Mouse (Mus musculus) large intestine, adult 2 months (tissue): ENCODE data around the gene Atf2. TPM values are rescaled to one million over a fixed set of nuclear protein-coding genes. Genes with fewer than 3 reads are reported as not detected.
"Not testable (repeated sequence)": the region's sequence is repeated elsewhere in the genome, so short reads cannot be mapped to it uniquely, and the experiment has no call there.

Experiments
- DNase-seq: peaks from one replicate; pipeline ENCODE4 v3.0.0-alpha.2; 2012; ENCODE audit warnings: low read depth, low spot score
- WGBS: fragments of 180-500 bp; shearing (Covaris S2); methylation state at CpG from one replicate; pipeline ENCODE4 v1.1.7; 2018; 5-methylcytosine and 5-hydroxymethylcytosine counted together
- polyA plus RNA-seq: library from polyadenylated mRNA; depleted of rRNA; stranded (reverse); fragments of >200 nt; gene quantifications from 2 replicates; pipeline ENCODE4 v1.2.3, GENCODE M21; 2012; rRNA removed

The Atf2 gene
- polyA plus RNA-seq: 7.3 and 10.4 TPM in 2 replicates

DNA sequence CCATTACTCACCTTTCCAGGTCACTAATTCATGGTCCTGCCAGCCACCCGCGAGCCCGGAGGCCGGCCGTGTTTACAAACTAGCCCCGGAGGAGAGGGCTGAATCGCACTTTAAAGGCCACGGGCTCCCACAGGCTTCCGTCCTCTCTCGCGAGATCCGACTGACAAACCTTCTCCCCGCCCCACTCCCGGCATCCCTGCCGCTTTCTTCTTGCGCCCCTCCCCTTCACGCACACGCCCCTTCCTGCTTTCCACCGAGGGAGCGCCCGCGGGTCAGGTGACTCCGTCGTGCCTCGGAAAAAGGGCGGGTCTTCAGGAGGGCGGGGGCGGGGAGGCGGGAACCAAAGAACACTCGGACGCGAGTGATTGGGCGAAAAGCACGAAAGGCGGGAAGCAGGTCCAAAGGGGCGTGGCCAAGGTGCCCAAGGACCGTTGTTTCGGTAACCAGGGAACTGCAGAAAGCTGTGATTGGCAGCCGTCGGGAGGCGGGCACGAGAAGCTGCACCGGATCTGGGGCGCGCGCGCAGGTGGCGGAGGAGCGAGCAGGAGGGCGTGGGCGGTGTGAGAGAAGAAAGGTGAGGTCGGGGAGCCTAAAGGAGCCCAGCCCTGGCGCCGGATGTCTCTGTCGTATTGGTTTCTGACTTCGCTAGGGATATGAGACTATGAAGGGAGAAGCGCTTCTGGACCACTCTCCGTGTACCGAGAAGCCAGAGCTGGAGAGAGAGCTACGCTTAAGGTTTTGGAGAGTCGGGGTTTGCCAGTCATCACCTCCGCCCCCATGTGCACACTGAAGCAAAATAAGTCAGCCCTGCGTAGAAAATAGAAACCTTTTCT lies at the start of gene Atf2:
Gene Atf2, minus strand, starts transcription at position 176 of the 833 bp plus-strand sequence.
- under 1% methylated on average over 63 of the region's 63 CpGs for WGBS

DNA sequence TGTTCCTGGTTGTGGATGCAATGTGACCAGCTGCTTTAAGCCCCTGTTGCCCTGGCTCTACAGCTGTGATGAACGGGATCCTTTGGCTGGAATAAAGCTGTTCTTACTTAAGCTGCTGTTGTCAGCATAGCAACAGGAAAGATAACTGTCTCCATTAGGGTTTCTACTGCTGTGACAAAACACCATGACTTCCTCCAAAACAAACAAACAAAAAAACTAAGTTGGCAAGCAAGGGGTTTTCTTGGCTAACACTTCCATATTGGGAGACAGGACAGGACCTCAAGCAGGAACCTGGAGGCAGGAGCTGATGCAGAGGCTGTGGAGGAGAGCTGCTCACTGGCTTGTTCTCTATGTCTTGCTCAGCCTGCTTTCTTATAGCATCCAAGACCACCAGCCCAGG lies 48.8 kb upstream of the Atf2 start:
- DNase-seq: no peak
- WGBS: 72% methylated on average over 1 of the region's 1 CpGs

More for the DNA sequence above, at the start of gene Atf2:
- peak; percentile 99 for DNase-seq

DNA sequence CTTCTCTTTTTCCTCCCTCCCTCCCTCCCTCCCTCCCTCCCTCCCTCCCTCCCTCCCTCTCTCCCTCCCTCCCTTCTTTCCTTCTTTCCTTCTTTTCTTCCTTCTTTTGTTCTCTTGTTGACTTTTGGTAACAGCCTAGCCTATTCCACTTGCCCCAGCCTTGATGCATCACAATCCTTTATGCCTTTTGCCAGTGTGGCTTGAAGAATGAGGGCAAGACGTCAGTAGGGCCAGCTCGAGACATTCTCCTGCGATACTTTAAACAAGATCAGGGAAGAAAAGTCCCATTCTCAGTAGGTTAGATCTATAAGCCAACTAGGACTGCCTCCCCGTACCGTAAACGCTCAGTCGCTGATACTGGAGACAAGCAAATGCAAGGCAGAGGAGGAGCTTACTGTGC lies 48.0 kb upstream of the Atf2 start:
- WGBS: 82% methylated on average over 7 of the region's 7 CpGs
- no peak for DNase-seq

DNA sequence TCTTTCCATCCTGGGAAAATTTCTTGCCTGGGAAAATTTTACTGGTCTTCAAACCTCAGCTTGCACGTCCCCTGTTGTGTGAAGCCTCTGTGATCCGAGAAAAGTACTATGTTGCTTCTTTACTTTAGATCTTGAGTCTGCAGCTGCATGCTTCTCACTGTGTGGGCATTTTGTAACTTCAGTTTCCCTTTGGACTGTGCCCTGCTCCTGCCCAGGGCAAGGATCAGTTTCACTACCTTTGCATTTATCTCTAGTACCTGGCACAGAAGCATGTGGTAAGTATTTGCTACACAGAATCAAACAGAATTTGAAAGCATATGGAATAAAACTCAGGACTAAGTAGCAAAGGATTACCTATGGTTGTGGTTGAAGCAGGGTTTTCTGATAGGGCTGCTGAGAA lies 46.5 kb upstream of the Atf2 start:
- WGBS: 64% methylated on average over 2 of the region's 2 CpGs
- no peak for DNase-seq

DNA sequence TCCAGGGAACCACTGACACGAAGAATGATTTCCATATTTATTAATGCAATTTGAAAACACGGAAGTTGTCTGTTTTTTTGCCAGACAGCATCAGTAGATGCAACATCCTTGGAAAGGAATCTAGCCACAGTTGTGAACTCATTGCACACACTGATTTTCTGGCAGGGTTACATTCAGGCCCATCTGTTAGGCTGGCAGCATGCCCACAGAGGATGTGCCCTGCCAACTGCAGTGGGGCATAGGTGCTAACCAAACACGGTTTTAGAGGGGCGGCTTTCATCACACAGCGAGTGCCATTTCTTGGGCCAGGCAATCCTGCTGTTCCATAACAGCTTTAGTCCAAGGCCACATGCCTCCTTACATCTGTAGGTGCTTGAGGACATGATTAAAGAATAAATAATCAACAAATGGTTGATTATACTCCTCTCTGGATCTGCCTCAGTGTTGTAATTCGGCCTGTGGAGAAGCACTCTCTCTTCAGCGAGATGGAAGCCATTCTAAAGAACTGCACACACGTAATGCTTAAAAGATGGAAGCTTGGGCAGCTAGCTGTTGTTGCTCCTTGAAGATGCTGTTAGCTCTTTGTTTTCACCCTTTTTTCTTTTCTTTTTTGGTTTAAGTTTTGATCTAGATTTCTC lies 40.4 kb upstream of the Atf2 start:
- WGBS: 64% methylated on average over 8 of the region's 8 CpGs
- no peak for DNase-seq

DNA sequence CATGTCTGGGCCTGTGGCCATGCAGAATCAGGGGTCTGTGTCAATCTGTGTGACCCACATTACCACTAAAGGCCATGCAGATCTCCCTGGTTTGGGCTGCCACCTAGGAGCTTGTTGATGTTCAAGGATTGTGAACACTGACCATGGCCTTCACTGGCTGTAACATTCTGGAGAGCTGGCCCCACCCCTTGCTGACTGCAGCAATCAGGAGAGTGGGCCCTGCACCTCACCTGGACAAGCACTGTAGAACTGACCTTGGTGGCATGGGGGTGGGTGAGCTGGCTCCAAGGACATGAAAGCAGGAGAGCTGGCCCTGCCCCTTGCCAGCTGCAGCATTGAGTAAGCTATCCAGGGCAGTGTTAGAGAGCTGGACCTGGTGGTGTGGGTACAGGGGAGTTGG lies 35.3 kb upstream of the Atf2 start:
- DNase-seq: no peak

DNA sequence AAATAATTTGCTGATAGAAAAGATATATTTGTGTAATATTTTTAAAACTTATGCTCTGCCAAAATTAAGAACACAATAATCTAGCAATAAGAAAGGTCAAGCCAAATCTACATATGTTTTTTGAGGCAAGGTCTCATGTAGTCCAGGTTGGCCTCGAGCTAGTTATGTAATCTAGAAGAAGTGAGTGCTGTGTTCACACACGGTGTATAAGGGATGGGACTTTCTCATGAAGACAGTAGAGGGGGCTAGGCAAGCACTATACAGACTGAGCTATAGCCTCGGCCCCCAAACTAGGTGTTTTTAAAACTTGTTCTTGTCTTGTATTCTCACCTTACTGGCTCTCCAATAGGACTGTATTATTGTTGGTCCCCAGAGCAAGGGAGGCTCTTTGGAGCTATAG lies 33.1 kb upstream of the Atf2 start:
- WGBS: 61% methylated on average over 3 of the region's 3 CpGs
- no peak for DNase-seq

DNA sequence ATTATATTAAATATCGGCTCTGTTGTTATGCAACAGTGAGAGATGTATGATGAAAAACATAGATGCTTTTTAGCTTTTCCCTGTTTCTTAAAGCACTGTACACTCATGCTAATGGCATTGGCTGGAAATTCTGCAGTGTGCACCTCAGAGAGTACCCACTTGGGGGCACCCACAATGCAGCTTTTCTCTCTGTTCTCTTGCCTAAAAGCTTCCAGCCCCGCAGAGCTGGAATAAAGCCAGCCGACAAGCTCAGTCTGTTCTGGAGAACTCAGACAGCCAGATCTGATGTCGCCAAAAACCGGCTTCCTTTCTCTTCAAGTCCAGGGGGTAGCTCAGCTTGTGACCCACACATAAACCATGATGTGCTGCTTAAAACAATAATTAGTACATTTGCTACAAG lies 32.6 kb upstream of the Atf2 start:
- WGBS: 17% methylated on average over 5 of the region's 5 CpGs
- DNase-seq: no peak

DNA sequence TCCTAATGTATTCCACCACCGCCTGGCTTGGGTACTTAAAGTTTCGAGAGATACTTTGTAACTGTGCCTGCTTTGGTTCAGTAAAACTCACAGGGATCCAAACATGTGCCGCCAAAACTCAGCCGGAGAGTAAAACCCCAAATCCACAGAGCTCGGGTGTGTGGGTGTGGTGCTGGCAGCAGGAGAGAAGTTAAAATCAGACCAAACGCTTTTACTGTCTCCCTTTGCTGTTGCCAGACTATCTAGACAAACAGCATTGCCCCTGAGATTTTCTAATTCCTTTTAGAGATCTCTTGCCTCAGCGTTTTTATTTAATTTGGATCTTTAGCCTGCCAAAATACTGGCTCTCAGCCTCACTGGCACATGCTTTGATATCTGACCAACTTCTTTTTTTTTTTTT lies 27.2 kb upstream of the Atf2 start:
- 58% methylated on average over 7 of the region's 7 CpGs for WGBS

DNA sequence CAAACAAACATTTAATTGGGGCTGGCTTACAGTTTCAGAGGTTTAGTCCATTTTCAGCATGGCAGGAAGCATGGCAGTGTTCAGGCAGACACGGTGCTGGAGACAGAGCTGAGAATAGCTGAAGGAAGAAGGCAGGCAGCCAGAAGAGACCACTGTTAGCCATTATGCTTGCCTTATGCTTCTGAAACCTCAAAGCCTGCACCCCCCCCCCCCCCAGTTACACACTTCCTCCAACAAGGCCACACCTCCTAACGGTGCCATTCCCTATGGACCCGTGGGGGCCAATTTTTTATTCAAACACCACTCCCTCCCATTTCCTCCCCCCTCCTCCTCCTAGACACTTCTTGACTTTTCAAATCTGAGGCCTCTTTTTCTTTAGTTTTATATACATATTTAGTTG lies 19.8 kb upstream of the Atf2 start:
- 41% methylated on average over 3 of the region's 3 CpGs for WGBS
- no peak for DNase-seq

More for the DNA sequence above, 27.2 kb upstream of the Atf2 start:
- no peak for DNase-seq

DNA sequence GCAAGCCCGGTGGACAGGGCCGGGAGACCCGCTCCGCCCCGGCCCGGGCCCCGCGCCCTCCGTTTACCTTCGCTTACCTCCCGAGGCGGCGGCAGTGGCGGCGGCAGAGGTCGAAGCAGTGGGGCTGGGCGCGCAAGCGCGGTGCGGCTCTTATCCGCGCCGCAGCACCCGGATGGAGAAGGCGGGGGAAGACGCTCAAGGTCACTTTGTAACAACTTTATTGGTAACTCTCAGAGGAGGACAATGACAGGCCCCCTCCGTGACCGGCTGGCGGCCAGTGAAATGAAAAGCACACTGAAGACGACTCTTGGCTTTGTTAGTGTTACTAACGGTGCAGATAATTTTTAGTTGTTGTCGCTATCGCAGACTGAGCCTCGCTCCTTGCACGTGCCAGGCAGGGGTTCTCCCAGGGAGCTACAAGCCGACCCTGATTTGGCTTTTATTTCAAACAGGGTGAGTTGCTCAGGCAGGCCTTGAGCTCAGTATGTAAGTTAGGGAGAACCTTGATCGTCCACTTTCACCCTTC lies 18.8 kb upstream of the Atf2 start, which contains the start of gene Atp5g3:
Gene Atp5g3, minus strand, starts transcription at position 152 of the 526 bp plus-strand sequence.
- WGBS: 1% methylated on average over 38 of the region's 38 CpGs
- DNase-seq: peak; percentile 78

DNA sequence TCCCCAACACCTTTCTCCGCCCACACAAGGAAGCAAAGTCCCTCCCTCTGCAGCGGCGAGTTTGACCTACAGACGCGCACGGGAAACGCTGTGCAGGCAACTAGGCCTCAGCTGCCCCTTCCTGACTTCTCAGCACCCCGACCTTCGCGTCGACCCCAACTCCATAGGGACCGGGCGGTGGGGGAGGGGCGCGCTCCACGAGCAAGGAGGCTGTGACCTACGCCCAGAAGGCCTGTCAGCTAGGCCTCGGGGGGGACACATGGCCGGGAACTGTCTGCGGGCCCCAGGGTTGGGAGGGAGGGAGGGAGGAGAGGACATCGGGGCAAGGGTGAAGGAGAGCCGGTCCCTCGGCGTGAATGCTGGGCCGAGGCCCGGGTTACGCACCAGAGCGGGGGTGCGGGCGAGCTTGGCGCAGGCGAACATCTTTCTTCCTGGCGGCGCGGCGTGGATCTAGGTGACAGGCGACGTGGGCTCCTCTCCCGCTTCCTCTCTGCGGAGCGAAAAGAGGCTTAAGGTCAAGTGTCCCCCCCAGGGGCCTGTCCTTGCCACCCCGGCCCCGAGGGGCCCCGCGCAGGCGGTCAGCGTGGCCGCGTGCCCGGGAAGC lies 18.2 kb upstream of the Atf2 start:
- 1% methylated on average over 50 of the region's 50 CpGs for WGBS
- no peak for DNase-seq

DNA sequence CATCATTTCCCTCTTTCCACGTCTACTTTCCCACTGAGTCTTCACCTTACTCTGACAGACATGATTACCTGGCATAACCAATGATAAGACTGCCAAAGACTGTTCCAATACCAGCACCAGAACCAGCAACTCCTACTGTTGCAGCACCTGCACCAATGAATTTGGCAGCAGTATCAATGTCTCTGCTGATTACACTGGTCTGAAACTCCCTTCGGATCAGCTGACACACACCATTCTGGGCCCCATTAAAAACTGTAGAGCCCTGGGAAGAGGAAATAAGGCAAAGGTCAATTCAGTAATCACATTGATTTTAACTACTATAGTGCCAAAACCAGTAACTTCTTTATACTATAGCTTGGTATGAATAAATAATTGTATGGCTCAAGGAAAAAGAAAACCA lies 16.7 kb upstream of the Atf2 start:
- 42% methylated on average over 2 of the region's 2 CpGs for WGBS
- DNase-seq: no peak

DNA sequence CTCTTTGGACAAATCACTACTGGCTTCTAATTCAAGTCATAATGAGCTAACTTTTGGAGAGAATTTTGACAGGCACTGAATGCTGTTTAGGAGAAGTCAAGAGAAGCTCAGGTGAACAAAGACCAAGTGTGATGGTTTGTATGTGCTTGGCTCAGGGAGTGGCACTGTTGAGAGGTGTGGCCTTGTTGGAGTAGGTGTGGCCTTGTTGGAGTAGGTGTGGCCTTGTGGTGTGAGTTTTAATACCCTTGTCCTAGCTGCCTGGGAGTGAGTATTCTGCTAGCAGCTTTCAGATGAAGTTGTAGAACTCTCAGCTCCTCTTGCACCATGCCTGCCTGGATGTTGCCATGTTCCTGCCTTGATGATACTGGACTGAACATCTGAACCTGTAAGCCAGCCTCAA lies 12.2 kb upstream of the Atf2 start:
- DNase-seq: not testable (repeated sequence)

DNA sequence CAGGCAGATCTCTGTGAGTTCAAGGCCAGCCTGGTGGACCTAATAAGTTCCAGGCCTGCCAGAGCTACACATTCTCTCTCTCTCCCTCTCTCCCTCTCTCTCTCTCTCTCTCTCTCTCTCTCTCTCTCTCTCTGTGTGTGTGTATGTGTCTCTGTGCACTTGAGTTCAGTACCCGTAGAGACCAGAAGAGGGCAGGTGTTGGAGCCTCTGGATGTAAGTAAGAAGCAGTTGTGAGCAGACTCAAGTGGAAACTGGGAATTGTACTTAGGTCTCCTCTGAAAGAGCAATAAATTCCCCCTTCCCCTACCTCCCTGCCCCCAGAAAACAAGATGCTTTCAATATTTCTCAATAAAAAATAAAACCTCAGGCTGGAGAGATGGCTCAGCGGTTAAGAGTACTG lies 11.1 kb upstream of the Atf2 start:
- 100% methylated on average over 2 of the region's 2 CpGs for WGBS
- DNase-seq: no peak

DNA sequence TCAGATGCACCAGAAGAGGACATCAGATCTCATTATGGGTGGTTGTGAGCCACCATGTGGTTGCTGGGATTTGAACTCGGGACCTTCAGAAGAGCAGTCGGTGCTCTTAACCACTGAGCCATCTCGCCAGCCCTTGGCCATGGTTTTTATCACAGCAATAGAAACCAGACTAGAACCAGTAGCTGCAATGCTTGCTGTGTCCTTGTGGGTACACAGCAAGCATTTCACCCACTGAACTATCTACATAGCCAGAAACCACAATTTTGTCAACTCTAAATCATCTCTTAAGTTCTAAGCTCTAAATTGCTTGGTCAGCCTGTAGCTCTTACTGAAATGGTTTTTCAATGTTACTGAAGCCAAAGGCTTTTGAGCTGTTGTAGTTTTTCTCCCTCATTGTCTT lies 9.9 kb upstream of the Atf2 start:
- WGBS: 95% methylated on average over 3 of the region's 3 CpGs

DNA sequence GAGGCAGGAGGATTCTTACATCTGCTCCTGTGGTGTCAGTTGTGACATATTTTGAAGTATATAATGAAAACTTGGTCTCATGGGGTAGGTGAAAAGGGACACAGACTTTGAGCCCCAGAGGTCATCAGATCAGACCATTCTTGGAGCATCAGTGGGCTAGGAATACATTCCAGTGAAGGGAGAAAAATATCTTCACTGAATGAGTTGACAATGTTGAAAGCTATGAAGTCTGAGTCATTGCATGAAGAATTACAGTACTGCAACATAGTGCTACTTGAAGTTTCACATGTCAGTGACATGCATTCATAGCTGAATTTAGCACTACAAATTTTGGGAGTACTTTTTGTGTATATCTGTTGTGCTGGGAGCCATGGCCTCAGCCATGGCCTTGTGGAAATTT lies 8.7 kb upstream of the Atf2 start:
- no peak for DNase-seq

More for the DNA sequence above, 9.9 kb upstream of the Atf2 start:
- not testable (repeated sequence) for DNase-seq

DNA sequence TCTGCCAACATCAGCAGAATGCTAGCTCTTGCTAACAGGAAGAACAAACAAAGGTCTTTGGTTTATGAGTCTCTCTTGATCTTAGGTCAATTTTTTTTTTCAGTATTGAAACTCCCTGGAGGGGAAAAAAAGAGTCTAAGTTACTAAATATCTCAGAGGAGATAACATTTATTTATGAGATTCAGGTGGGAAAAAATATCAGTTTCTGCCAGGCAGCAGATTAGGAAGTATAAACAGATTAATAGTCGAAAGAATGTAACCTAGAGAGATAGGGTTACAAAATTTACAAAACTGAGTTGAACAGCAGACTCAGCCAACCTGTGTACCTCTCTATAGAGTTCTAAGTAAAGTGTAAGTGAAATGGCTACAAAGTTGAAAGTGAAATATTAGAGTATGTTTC lies 7.9 kb upstream of the Atf2 start:
- 47% methylated on average over 1 of the region's 1 CpGs for WGBS
- DNase-seq: no peak

DNA sequence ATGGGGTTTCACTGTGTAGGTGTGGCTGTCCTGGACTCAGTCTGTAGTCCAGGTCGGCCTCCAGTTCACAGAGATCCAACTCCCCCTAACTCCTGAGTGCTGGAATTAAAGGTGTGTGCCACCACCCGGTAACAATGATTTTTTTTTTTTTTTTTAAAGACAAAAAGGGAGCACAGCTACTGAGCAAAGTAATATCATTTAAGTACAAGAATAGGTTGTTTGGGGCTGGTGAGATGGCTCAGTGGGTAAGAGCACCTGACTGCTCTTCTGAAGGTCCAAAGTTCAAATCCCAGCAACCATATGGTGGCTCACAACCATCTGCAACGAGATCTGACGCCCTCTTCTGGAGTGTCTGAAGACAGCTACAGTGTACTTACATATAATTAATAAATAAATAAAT lies 4.5 kb upstream of the Atf2 start:
- not testable (repeated sequence) for DNase-seq
- 74% methylated on average over 4 of the region's 4 CpGs for WGBS

DNA sequence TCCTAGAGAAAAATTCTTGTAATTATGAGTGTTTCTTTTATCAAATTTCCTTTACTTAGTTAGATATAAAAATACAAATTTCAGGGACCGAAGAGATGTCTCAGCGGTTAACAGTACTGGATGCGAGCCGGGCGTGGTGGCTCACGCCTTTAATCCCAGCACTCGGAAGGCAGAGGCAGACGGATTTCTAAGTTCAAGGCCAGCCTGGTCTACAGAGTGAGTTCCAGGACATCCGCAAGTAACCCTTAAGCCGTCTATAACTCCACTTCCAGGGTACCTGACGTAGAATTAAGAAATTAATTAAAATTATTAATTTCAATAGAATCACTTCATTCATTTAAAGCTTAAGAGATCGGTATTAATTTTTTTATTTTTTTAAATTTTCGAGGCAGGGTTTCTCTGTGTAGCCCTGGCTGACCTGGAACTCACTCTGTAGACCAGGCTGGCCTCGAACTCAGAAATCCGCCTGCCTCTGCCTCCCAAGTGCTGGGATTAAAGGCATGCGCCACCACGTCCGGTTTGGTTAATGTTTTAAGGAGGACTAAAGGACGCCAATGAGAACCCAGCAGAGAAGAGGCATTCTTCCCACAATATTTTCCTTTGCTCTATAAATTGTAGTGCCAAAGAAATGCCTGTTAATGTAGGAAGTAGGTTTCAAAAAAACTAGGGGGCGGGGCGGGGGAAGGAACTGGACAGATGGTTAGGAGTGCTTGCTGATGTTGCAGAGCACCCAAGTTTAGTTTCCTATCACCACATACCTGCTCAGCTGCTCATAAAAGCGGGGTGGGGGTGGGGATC lies 1.2 kb upstream of the Atf2 start:
- no peak for DNase-seq
- 45% methylated on average over 22 of the region's 22 CpGs for WGBS
